In genomic region chr5:148594693-148595458, GRCm38 (mm10) we compare ENCODE assay signal across 21 mouse cellular contexts. TPM values are rescaled to one million over a fixed set of nuclear protein-coding genes. Genes with fewer than 3 reads are reported as not detected.
DNase-seq lines count a peak whose midpoint lies in the region; ATAC-seq and TF ChIP-seq lines count a peak whose summit lies in the region.
"Had no signal": no experiment of that assay in that cellular context is flagged by ENCODE, and none has a peak within 500 bp of the region (broad histone marks: within the 10 kb centered on the region; RNA-seq: fewer than 3 reads in every experiment).

No protein-coding gene starts in this region.

- TF ChIP-seq EP300 in CH12.LX (IDR thresholded peaks at IDR 0.05; ENCODE audit: low read length): no peak

- dilution Hi-C loops in CH12.LX (cut with MboI; ENCODE audit: extremely low pct_ligation_motif_present, extremely low pct_unique_long_range_greater_than_20kb, low sequenced_read_pairs): no loop called here

- H3K9ac ChIP-seq in CH12.LX (ENCODE audit: insufficient read depth, low read depth): no peak overlapping the region
- H3K9ac ChIP-seq: forebrain, embryonic 15.5 days; heart, embryonic 15.5 days; kidney, embryonic 15.5 days; limb, embryonic 13.5 days; liver, embryonic 15.5 days; midbrain, embryonic 15.5 days had no signal

- H3K4me3 ChIP-seq in spleen, adult 2 months (ENCODE audit: extremely low read depth, insufficient read depth, insufficient read length): no peak overlapping the region
- no peak overlapping the region for H3K4me3 ChIP-seq in CH12.LX (replicated peaks in 1 of 3; ENCODE audit: low read depth in 2 of 3, low read length in 2 of 3, poor library complexity in 1 of 3)
- no peak overlapping the region for H3K4me3 ChIP-seq in small intestine, adult 2 months (ENCODE audit: low read depth, low read length)
- H3K4me3 ChIP-seq: forebrain, embryonic 15.5 days; heart, embryonic 15.5 days; hindbrain, embryonic 10.5 days; kidney, embryonic 15.5 days; limb, embryonic 13.5 days; liver, embryonic 15.5 days; midbrain, embryonic 15.5 days had no signal

- H3K79me2 ChIP-seq in CH12.LX (replicated peaks; ENCODE audit: control insufficient read depth, extremely low read depth, insufficient read depth, poor library complexity, severe bottlenecking): no peaks in the 10 kb centered on the region

- peak overlapping the region; percentile 82 for H3K27ac ChIP-seq in spleen, adult 2 months (ENCODE audit: insufficient read depth, low read length)
- H3K27ac ChIP-seq in CH12.LX (ENCODE audit: insufficient read depth, low read depth): peak overlapping the region; percentile 45; the same call in 1 of the 2 replicates
- H3K27ac ChIP-seq in small intestine, adult 2 months (ENCODE audit: insufficient read depth, low read depth, low read length): 0 out of 2 replicates have a peak overlapping the region, but pooled peaks have one; percentile 11
- H3K27ac ChIP-seq: forebrain, embryonic 15.5 days; heart, embryonic 15.5 days; hindbrain, embryonic 10.5 days; kidney, embryonic 15.5 days; limb, embryonic 13.5 days; liver, embryonic 15.5 days; midbrain, embryonic 15.5 days had no signal

- in situ Hi-C loops in CH12.LX (cut with MboI; ENCODE audit: low pct_ligation_motif_present, low pct_unique_long_range_greater_than_20kb, low sequenced_read_pairs): no loop called here

- no peak for TF ChIP-seq POLR2A in spleen, adult 2 months (IDR thresholded peaks at IDR 0.05; ENCODE audit: low read depth, low read length)
- TF ChIP-seq POLR2A in CH12.LX (IDR thresholded peaks at IDR 0.05; ENCODE audit: low read depth, low read length): no peak
- no peak for TF ChIP-seq POLR2A in small intestine, adult 2 months (IDR thresholded peaks at IDR 0.05; ENCODE audit: low read depth, low read length)

- peak in 1 of 2 experiments; percentile 7 for DNase-seq in spleen, adult 2 months (ENCODE audit: low read depth in 1 of 2, low spot score in 2 of 2)
- no peak for DNase-seq in spleen, adult 18-20 months
- DNase-seq in CH12.LX (ENCODE audit: extremely low read depth): no peak
- DNase-seq in right cerebral cortex, adult 2 months (ENCODE audit: low spot score in 2 of 2): no peak
- DNase-seq in cerebellum, adult 9-10 months: no peak
- DNase-seq in cerebellum, postnatal 25 days: no peak
- DNase-seq: adrenal gland, adult 2 months; cerebellum, postnatal 10 days; embryo, embryonic 11 days; gastrocnemius, postnatal 14 days; lung, postnatal 10 days; thymus, adult 2 months had no signal

- no peak overlapping the region for H3K4me2 ChIP-seq in CH12.LX (ENCODE audit: insufficient read depth, low read depth, poor library complexity, severe bottlenecking)
- H3K4me2 ChIP-seq: forebrain, embryonic 15.5 days; heart, embryonic 15.5 days; kidney, embryonic 15.5 days; limb, embryonic 13.5 days; liver, embryonic 15.5 days; midbrain, embryonic 15.5 days had no signal

- WGBS in spleen, adult 2 months: 51% methylated on average over 3 of the region's 3 CpGs
- WGBS in small intestine, adult 2 months: 82% methylated on average over 3 of the region's 3 CpGs

- no peak for TF ChIP-seq CTCF in spleen, adult 2 months (IDR thresholded peaks at IDR 0.05; ENCODE audit: extremely low read depth, insufficient read depth, insufficient read length, insufficient replicate concordance)
- TF ChIP-seq CTCF in CH12.LX (conservative IDR thresholded peaks at IDR 0.05 in 1 of 2, IDR thresholded peaks at IDR 0.05 in 1 of 2; ENCODE audit: low read depth in 2 of 2, low read length in 2 of 2): no peak
- TF ChIP-seq CTCF in small intestine, adult 2 months (IDR thresholded peaks at IDR 0.05; ENCODE audit: extremely low read depth, insufficient read length, insufficient replicate concordance, low read depth, low read length): no peak

- H3K4me1 ChIP-seq in spleen, adult 2 months (ENCODE audit: control insufficient read depth, insufficient read depth, insufficient read length): peaks cover 7% of the 10 kb centered on the region
- H3K4me1 ChIP-seq in CH12.LX (ENCODE audit: control insufficient read depth in 1 of 2, insufficient read depth in 2 of 2): peaks cover 5 to 55% of the 10 kb centered on the region in 2 experiments
- peaks cover 5% of the 10 kb centered on the region; the same call in 1 of the 2 replicates for H3K4me1 ChIP-seq in small intestine, adult 2 months (ENCODE audit: control insufficient read depth, insufficient read depth, insufficient read length, low read length)
- H3K4me1 ChIP-seq: heart, embryonic 15.5 days; liver, embryonic 15.5 days; midbrain, embryonic 15.5 days had no signal

- H3K36me3 ChIP-seq in spleen, adult 2 months (ENCODE audit: control insufficient read depth, insufficient read depth, low read length): no peaks in the 10 kb centered on the region
- H3K36me3 ChIP-seq in CH12.LX (replicated peaks in 1 of 2; ENCODE audit: control insufficient read depth in 1 of 2, insufficient read depth in 1 of 2, low read length in 1 of 2): no peaks in the 10 kb centered on the region
- no peaks in the 10 kb centered on the region for H3K36me3 ChIP-seq in small intestine, adult 2 months (ENCODE audit: control insufficient read depth, insufficient read depth, low read length)
- H3K36me3 ChIP-seq: forebrain, embryonic 15.5 days; heart, embryonic 15.5 days; hindbrain, embryonic 10.5 days; kidney, embryonic 15.5 days; limb, embryonic 13.5 days; liver, embryonic 15.5 days; midbrain, embryonic 15.5 days had no signal

- H3K9me3 ChIP-seq in CH12.LX (replicated peaks; ENCODE audit: low read length): peaks cover 9% of the 10 kb centered on the region
- H3K9me3 ChIP-seq: forebrain, embryonic 15.5 days; heart, embryonic 15.5 days; hindbrain, embryonic 10.5 days; kidney, embryonic 15.5 days; limb, embryonic 13.5 days; liver, embryonic 15.5 days; midbrain, embryonic 15.5 days had no signal

- no peaks in the 10 kb centered on the region for H3K27me3 ChIP-seq in spleen, adult 2 months (ENCODE audit: control insufficient read depth, insufficient read depth, low read length)
- H3K27me3 ChIP-seq in CH12.LX (replicated peaks): no peaks in the 10 kb centered on the region
- H3K27me3 ChIP-seq in small intestine, adult 2 months (ENCODE audit: control insufficient read depth, insufficient read depth, low read length): no peaks in the 10 kb centered on the region
- H3K27me3 ChIP-seq: forebrain, embryonic 15.5 days; heart, embryonic 15.5 days; kidney, embryonic 15.5 days; limb, embryonic 13.5 days; liver, embryonic 15.5 days; midbrain, embryonic 15.5 days had no signal

- ATAC-seq in inflammation-experienced regulatory T-cells, adult 6 months: peak; percentile 66
- ATAC-seq: forebrain, embryonic 15.5 days; midbrain, embryonic 15.5 days had no signal

- no peak for TF ChIP-seq RAD21 in CH12.LX (IDR thresholded peaks at IDR 0.05; ENCODE audit: low read depth, low read length)

TF ChIP-seq in CH12.LX, 34 proteins besides CTCF, POLR2A, EP300 and RAD21:
- TF ChIP-seq MXI1 (IDR thresholded peaks at IDR 0.05; ENCODE audit: low read depth, low read length) (no peak), ZMIZ1 (IDR thresholded peaks at IDR 0.05; ENCODE audit: low read depth, low read length) (no peak), TCF12 (IDR thresholded peaks at IDR 0.05; ENCODE audit: low read depth, low read length) (no peak), ZKSCAN1 (IDR thresholded peaks at IDR 0.05; ENCODE audit: borderline replicate concordance, low read depth, low read length) (no peak), GABPA (IDR thresholded peaks at IDR 0.05; ENCODE audit: insufficient replicate concordance, low read depth, low read length) (no peak), MAZ (IDR thresholded peaks at IDR 0.05; ENCODE audit: low read depth, low read length) (no peak), KAT2A (IDR thresholded peaks at IDR 0.05; ENCODE audit: insufficient replicate concordance, low read length) (no peak), USF1 (IDR thresholded peaks at IDR 0.05; ENCODE audit: low read depth, low read length) (no peak), UBTF (IDR thresholded peaks at IDR 0.05; ENCODE audit: low read depth, low read length) (no peak), SMC3 (IDR thresholded peaks at IDR 0.05; ENCODE audit: low read depth, low read length) (no peak), HCFC1 (IDR thresholded peaks at IDR 0.05; ENCODE audit: low read depth, low read length) (no peak), JUN (IDR thresholded peaks at IDR 0.05; ENCODE audit: insufficient read depth, low read depth, low read length) (no peak), TBP (conservative IDR thresholded peaks at IDR 0.05; ENCODE audit: low read depth, low read length) (no peak), IRF4 (IDR thresholded peaks at IDR 0.05; ENCODE audit: low read depth, low read length) (no peak), BHLHE40 (IDR thresholded peaks at IDR 0.05; ENCODE audit: low read depth, low read length) (no peak), MAFK (IDR thresholded peaks at IDR 0.05; ENCODE audit: insufficient replicate concordance, low read length) (no peak), ETS1 (conservative IDR thresholded peaks at IDR 0.05; ENCODE audit: low read depth, low read length) (no peak)
TF ChIP-seq in CH12.LX: peak in this region for 0.

RNA-seq across cellular contexts. Expression of gene Ubl3, which starts 42.3 kb away (rescaled TPM):
- 47.2 and 57.5 TPM in 2 replicates for polyA plus RNA-seq in spleen, adult 2 months (2012; rRNA removed)
- total RNA-seq in CH12.LX (2012; rRNA removed): 44.8 and 46.9 TPM in 2 replicates
- 83.3 and 83.5 TPM in 2 replicates for total RNA-seq in CH12.LX (2014; rRNA removed)
- polyA plus RNA-seq in CH12.LX (2012; ENCODE audit: insufficient read length, low read depth): 81.8 and 85.9 TPM in 2 replicates
- polyA plus RNA-seq in inflammation-experienced regulatory T-cells, adult 6 months (2017; shearing (Covaris generic)): 10 to 100 TPM; 84.6 to 85.6 (median 85.1) TPM
- polyA plus RNA-seq in small intestine, adult 2 months (2012; rRNA removed): 32.1 and 68.2 TPM in 2 replicates

Comparison
In these comparisons a context has a peak if more than half of its experiments do, and no peak if none do; other contexts are left out.
1. H3K27ac ChIP-seq: peak in every context shown above with its lines; median percentile 82 in spleen, adult 2 months; 45 in CH12.LX; 11 in small intestine, adult 2 months.